Mouse (Mus musculus) forebrain, embryonic 10.5 days (tissue): ENCODE measurements at regions not wholly inside any gene's neighbourhood (a gene's known extent, or its start where the extent isn't known, plus 50 kb on each side); places are given as distances from the start of the nearest gene placed in this dataset.

ENCODE experiments used
- DNase-seq: peaks from one replicate; pipeline ENCODE4 v3.0.0-alpha.2; 2017; ENCODE audit warnings: low spot score; ENCODE audit errors: extremely low spot score
- H3K27ac ChIP-seq: fragments of 300-500 bp; sonication (generic); 2 replicates; pipeline ENCODE4 v1.5.1; 2016; ENCODE audit warnings: mild to moderate bottlenecking
- H3K27me3 ChIP-seq: fragments of 300-500 bp; sonication (generic); 2 replicates; pipeline ENCODE4 v1.6.1; 2016; ENCODE audit warnings: mild to moderate bottlenecking; ENCODE audit not compliant: poor library complexity, severe bottlenecking
- H3K36me3 ChIP-seq: fragments of 300-500 bp; sonication (generic); replicated peaks from 2 replicates; pipeline ENCODE4 v1.6.1; 2016; ENCODE audit warnings: mild to moderate bottlenecking, moderate library complexity
- H3K4me1 ChIP-seq: fragments of 300-500 bp; sonication (generic); 2 replicates; pipeline ENCODE4 v1.6.1; 2016
- H3K4me3 ChIP-seq: fragments of 300-500 bp; sonication (generic); 2 replicates; pipeline ENCODE4 v1.5.1; 2016; ENCODE audit warnings: mild to moderate bottlenecking, moderate library complexity
- H3K9me3 ChIP-seq: fragments of 300-500 bp; sonication (generic); 2 replicates; pipeline ENCODE4 v1.6.1; 2016; ENCODE audit warnings: mild to moderate bottlenecking, moderate library complexity
- WGBS: fragments of 180-500 bp; shearing (Covaris S2); methylation state at CpG from one replicate; pipeline ENCODE4 v1.1.7; 2016; 5-methylcytosine and 5-hydroxymethylcytosine counted together

DNA sequence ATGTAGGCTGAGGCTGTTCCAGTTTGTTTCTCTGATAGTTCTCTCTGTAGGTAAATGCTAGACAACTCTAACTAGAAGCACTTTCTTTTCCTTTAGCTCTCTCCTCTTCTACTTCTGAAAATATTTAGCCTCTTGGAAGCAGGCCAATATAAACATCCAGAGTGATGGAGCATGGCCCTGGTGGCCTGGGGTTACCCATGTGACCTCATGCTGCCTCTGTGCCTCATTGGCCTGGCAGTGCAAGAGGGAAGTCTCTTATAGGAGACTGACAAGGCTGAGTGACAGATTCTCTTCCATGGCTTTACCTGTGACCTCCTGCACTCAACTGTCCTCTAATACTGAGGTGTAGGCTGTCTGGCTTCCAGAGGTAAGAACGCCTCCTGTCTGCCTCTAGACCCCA is 71.2 kb upstream of the Adamts9 start:
- Histone ChIP-seq H3K36me3 (no peaks in the 10 kb centered on the region), H3K27me3 (no peaks in the 10 kb centered on the region), H3K4me1 (0 out of 2 replicates have a peak, but pooled peaks cover 3% of the 10 kb centered on the region), H3K27ac (no peak overlapping the region), H3K4me3 (no peak overlapping the region), H3K9me3 (no peaks in the 10 kb centered on the region)
- WGBS: 96% methylated on average over 1 of the region's 1 CpGs
- DNase-seq: no peak

GRCm38 (mm10) chr6:93011906-93012305 is 68.6 kb upstream of the Adamts9 start:
- no peak for DNase-seq
- WGBS: 93% methylated on average over 5 of the region's 5 CpGs
- H3K4me1 ChIP-seq: 0 out of 2 replicates have a peak, but pooled peaks cover 3% of the 10 kb centered on the region
- H3K4me3 ChIP-seq: no peak overlapping the region
- H3K27me3 ChIP-seq: no peaks in the 10 kb centered on the region
- no peaks in the 10 kb centered on the region for H3K9me3 ChIP-seq
- H3K36me3 ChIP-seq: no peaks in the 10 kb centered on the region
- H3K27ac ChIP-seq: no peak overlapping the region

- H3K4me1 ChIP-seq: no peaks in the 10 kb centered on the region
- H3K36me3 ChIP-seq: no peaks in the 10 kb centered on the region
- H3K27ac ChIP-seq: no peak overlapping the region
- no peak for DNase-seq
- no peaks in the 10 kb centered on the region for H3K9me3 ChIP-seq
- no peak overlapping the region for H3K4me3 ChIP-seq
- WGBS: 93% methylated on average over 3 of the region's 3 CpGs
- no peaks in the 10 kb centered on the region for H3K27me3 ChIP-seq
Measured at GRCm38 (mm10) chr6:93004587-93005240, 61.4 kb upstream of the Adamts9 start.

GRCm38 (mm10) chr6:93003812-93004211 is 60.5 kb upstream of the Adamts9 start:
- no peaks in the 10 kb centered on the region for H3K4me1 ChIP-seq
- no peaks in the 10 kb centered on the region for H3K9me3 ChIP-seq
- WGBS: 92% methylated on average over 5 of the region's 5 CpGs
- DNase-seq: no peak
- H3K4me3 ChIP-seq: no peak overlapping the region
- no peak overlapping the region for H3K27ac ChIP-seq
- no peaks in the 10 kb centered on the region for H3K36me3 ChIP-seq
- H3K27me3 ChIP-seq: no peaks in the 10 kb centered on the region

DNA sequence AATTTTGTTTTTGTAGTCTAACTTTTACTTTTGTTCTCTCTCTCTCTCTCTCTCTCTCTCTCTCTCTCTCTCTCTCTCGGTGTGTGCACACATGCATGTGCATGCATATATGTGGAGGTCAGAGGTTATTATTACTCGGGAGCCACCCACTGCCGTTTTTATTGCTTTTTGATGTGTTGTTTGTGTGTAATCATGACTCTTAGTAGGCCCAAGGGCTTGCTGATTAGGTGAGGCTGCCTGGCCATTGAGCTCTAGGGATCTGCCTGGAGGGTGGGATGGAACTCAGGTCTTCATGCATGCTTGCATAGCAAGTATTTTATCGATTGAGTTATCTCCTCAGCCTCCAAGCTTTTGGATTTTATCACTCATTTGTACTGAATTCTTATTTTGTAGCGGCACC is 50.4 kb upstream of the Adamts9 start:
- Histone ChIP-seq H3K4me1 (no peaks in the 10 kb centered on the region), H3K27ac (no peak overlapping the region), H3K4me3 (no peak overlapping the region), H3K27me3 (no peaks in the 10 kb centered on the region), H3K9me3 (no peaks in the 10 kb centered on the region), H3K36me3 (no peaks in the 10 kb centered on the region)
- no peak for DNase-seq
- WGBS: 94% methylated on average over 5 of the region's 5 CpGs
